Mouse (Mus musculus): Measurements from ENCODE around the gene Ccdc74a.
"Not testable (repeated sequence)": the region's sequence is repeated elsewhere in the genome, so short reads cannot be mapped to it uniquely, and the experiment has no call there.

Gene Ccdc74a

DNA sequence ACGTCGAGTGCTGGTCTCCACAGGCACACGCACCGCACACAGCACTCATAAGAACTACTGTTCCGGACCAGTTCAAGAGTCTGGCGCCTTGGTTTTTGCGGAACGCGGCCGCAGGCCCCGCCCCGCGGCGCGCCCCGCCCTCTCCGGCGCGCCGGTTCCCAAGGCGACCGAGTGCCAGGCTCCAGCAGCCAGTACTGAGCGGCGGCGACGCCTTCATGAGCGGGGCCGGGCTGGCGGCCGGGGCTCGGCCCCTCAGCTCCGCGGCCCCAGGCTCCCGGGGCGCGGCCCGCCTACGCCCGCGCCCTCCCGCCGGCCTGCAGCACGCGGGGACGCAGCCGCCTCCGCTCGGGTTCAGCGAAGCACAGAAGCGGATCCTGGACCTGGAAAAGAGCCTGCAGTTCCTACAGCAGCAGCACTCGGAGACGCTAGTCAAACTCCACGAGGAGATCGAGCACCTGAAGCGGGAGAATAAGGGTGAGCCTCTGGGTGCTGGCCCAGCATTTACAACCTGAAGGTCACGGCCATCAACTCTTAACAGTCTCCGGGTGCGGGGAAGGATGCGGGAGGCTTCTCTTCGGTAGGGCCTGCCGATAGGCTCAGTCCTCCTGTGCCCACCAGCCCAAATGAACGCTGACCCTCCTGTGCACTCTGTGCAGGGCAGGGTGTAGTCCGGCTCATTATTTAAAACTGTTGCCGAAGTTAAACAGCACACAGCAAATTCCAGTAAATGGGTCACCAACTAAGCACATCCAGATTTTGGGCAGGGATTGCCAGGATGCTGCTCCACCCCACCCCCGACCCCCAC is at the start of gene Ccdc74a:
TSS of gene Ccdc74a (plus strand) at position 161 of the 805 bp plus-strand sequence.
- DNase-seq: peak; percentile 86 to 91

- DNase-seq: no peak
These were observed 45.2 kb upstream of the Ccdc74a start for GRCm38 (mm10) chr16:17600944-17601562.

- DNase-seq: no peak
These were observed 41.3 kb upstream of the Ccdc74a start for GRCm38 (mm10) chr16:17604941-17605340.

DNA sequence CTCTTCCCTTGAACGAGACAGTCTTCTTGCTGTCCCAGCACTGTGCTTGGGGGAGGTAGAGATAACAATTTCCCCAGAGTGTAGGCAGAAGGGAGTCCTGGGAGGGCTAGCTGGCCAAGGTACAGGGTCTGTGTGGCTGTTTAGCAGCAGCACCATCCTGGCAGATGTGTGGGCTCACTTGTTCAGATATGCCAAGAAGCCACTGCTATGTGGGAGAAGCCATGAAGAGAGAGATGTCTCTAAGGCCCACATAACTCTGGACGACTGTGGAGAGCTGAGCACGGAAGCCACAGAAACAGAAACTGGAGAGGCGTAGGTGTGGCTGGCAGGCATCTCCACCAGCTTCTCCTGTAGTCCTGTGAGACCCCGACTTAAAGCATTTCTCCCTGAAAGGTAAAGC is 40.6 kb upstream of the Ccdc74a start:
- DNase-seq: no peak

- no peak for DNase-seq
These were observed 34.9 kb upstream of the Ccdc74a start for GRCm38 (mm10) chr16:17611383-17611782.

- DNase-seq: not testable (repeated sequence)
These were observed 31.5 kb upstream of the Ccdc74a start for GRCm38 (mm10) chr16:17614740-17615139.

DNA sequence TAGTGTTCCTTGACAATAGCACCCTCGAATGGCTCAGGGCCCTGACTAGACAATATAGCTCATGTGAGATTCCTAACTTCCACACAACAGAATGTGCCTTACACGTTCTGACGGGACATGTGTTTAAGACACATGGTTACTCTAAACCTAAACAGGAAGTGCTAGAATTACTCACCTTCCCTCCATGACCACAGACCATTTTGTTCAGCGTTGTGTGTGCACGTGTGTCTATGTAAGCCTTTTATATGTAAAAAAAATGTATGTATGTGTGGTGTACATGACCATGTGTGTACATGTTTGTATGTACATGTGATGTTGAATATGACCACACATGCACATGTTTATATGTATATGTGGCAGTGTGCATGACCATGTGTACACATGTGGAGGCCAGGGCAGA is 30.1 kb upstream of the Ccdc74a start:
- DNase-seq: no peak

DNA sequence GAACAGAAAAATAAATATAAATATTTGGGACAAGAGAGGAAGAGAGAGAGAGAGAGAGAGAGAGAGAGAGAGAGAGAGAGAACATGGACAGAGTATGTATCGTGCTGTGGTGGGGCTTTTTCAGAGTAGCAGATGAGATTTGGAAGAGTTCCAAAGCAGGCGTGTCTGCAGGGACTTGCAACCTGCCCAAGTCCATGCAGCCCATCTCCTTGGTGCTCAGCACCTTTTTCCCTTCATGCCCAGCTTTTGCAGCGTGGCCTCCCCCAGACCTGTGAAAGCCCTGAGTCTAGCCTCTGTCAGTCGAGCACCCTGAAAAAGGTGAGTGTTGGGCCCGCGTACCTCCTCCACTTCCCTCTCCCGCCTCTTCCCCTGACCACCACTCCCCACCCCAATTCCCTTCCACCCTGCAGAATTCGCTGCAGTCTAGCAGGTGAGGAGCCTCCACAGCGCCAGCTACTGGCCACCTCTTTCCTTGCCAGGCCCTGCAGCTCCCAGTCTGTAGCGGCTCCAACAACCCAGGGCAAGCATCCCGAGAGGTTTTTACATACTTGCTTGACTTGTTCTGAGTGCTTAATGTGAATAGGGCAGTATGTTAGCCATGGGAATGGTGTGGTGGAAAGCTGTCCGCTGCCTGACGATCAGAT is 28.2 kb upstream of the Ccdc74a start:
- peak; percentile 24 to 36 for DNase-seq

DNA sequence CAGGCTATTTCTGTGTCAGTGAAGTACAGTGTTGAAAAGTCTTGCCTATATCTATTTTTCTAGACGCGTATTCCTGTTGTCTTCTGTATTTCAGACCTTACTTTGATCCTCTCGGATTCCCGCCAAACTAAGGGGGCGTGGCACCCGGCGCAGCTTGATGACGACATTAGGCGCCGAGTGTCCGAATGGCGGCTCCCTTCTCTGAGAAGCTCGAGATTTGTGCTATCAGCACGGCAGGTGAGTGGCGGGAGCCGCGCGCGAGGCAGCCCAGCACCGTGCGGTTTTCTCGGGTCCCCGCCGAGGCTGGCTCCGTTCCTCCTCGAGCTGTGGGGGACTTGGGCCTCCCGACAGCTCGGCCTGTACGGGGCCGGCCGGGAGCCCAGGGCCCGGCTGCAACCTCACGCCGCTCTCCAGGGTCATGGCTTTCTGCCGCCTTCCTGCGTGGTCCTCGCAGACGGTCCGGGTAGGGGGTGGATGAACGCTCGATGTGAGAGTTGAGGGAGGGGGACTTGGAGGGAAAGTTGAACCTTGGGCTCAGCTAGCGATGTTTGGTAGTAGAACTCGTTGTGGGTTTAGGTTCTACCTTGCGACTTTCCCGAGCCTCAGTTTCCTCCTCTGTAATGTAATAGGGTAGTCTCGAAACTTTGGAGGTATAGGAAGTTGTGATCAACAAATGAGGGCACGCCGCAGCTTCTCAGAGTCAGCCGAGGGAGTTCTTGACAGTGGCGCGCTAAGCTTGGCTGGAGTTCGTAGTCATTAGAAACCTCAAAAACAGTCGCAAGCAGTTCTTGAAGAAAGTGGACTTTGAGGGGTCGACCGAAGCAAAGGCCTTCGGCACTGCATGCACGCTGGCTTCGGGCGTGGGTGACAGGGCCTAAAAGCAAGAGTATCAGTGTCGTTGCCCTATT is 26.8 kb upstream of the Ccdc74a start, which contains the start of gene Smpd4:
TSS of gene Smpd4 (plus strand) at position 157 of the 908 bp plus-strand sequence.
- DNase-seq: peak; percentile 88 to 89

GRCm38 (mm10) chr16:17621936-17622335 is 24.3 kb upstream of the Ccdc74a start:
- no peak for DNase-seq

DNA sequence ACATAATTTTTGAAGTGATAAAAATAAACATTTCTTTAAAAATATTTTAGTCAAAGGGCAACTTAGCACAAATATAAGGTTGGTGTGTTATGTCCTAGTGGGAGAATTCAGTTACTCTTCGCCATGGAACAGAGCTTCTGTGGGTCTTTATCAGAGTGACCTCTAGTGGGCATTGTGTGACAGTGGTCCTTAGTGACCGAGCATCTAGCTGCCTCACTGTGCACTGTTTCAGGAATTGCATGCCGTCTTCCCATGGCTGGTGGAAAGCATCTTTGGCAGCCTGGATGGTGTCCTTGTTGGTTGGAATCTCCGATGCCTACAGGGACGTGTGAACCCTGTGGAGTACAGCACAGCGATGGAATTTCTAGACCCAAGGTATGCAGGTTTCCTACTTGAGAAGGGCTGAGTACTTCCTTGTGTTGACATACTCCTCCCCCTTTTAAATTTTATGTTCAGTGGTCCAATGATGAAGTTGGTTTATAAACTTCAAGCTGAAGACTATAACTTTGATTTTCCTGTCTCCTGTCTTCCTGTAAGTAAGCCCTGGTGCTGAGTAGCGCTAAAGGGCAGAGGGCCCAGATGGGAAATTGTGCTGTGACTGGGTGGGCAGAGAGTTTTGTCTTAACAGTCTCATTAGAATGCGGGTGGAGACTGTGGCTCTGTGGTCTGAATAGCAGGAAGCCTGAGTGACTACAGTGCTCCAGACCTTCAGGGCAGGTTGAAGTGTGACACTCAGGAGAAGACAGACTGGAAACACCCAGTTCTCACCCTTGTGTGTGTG is 20.6 kb upstream of the Ccdc74a start:
- DNase-seq: no peak

DNA sequence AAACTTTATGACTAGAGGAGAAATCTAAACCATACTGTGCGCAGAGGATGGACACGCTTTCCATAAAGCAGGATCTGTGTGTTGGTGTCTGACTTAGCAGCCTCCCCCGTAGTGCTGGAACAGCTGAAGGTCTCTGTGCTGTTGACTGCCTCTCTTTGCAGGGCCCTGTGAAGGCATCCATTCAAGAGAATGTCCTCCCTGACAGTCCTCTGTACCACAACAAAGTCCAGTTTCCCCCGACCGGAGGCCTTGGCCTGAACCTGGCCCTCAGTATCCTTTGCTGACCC is 20.1 kb upstream of the Ccdc74a start:
- DNase-seq: no peak

- DNase-seq: no peak
These were observed 13.7 kb upstream of the Ccdc74a start for GRCm38 (mm10) chr16:17632580-17632979.

GRCm38 (mm10) chr16:17633481-17634181 is 12.6 kb upstream of the Ccdc74a start:
- DNase-seq: no peak

DNA sequence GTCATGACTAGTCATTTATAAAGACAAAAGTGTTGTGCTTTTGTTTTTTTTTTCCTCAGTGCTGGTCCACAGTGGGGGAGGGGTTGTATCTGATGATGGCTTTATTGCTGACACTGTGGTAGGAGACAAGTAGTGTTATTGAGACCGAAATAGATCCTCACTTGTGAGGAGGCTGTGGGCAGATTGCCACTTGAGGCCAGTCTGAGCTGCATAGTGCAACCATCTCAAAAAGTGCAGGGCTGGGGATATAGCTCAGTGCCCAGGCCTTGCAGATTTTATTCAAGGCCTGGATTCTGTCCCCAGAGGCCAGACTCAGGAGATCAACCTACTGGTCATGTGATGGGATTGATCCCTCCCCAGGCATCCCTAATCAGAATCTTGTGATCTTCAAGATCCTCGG is 9.4 kb upstream of the Ccdc74a start:
- no peak for DNase-seq

GRCm38 (mm10) chr16:17637610-17638009 is 8.7 kb upstream of the Ccdc74a start:
- DNase-seq: no peak

DNA sequence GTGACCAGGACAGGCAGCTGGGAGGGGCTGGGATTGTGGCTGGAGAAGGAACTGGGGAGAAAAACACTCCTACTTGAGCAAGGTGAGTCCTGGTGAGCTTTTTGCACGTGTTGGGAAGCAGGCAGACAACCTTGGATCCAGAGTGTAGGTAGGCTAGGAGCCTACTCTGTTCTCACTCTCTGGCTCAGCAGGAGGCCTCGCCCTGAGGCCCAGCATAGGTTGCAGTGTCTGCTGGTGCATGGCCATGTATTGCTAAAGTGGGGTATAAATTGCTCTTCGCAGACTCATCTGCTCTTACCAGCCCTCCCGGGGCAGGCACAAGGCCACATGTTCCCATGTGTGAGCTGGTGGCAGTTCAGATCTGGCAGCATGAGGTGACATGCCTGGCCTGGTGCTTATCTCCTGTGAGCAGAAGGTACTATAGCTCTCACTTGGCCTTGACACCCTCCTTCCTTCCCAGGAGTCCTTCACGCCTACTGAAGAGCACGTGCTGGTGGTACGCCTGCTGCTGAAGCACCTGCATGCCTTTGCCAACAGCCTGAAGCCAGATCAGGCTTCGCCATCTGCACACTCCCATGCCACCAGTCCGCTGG is 8.1 kb upstream of the Ccdc74a start:
- no peak for DNase-seq

DNA sequence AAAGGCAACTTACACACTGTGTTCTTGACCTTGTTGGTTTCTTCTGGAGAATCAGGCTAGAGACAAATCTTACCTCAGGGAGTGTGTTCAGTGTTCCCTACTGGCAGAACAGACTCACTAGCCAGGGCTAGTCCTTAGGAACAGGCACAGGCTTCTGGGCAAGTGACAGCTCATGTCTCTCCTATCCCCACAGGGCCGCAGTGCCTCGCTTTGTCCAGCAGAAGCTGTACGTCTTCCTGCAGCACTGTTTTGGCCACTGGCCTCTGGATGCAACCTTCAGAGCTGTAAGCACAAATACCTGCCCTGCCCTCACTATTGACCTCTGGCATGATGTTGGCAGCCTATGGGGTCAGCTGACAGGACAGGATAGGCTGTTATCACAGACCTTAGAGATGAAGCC is 7.2 kb upstream of the Ccdc74a start:
- DNase-seq: no peak

DNA sequence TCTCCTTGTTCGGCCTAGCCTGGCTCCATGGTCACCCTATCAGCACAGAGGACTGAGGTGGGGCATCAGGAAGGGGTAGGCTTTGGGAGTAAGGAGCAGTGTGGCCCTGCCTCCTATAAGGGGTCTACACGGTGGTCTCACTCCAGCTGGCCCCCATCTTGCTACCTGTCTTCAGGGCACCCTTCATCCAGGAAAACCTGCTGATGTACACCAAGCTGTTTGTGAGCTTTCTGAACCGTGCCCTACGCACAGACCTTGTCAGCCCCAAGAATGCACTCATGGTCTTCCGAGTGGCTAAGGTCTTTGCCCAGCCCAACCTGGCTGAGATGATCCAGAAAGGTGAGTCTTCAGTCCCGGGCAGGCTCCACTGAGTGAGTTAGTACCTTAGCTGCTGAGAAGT is 6.3 kb upstream of the Ccdc74a start:
- DNase-seq: no peak

DNA sequence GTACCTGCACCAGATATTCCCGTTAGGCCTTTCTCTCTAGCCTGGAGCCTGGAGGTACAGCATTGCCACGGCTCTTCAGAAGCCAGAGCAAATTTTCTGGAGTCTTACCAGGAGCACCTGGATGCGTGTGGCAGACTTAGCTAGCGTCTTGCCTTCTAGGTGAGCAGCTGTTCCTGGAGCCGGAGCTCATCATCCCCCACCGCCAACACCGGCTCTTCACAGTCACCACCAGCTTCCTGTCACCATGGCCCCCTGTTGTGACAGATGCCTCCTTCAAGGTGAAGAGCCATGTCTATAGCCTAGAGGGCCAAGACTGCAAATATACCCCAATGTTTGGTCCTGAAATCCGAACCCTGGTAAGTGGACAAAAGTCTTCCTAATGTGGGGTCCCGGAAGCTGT is 5.6 kb upstream of the Ccdc74a start:
- no peak for DNase-seq

- DNase-seq: no peak
These were observed 5.0 kb upstream of the Ccdc74a start for GRCm38 (mm10) chr16:17641301-17641700.
